ENCODE assay signal across 18 mouse cellular contexts in the genomic region with DNA sequence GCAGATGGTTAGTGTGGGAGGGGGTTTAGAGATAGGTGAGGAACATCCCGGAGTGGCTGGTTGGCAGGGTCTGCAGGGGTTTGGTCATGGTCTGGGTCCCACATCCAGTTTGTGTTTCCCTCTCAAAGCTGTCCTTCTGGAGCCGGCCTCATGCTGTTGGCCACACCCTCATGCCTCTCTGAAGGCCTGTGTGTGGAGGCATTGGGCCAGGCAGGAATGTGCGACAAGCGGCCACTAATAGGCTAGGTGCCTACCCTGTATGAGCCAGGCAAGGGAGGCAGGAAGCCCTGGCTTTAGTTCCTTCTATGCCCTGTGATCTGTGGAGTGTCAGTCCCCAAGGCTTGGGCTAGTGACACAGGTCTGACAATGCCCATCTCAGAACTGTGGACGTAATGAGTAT. TPM values are rescaled to one million over a fixed set of nuclear protein-coding genes. Genes with fewer than 3 reads are reported as not detected.
"Had no signal": no experiment of that assay in that cellular context is flagged by ENCODE, and none has a peak within 500 bp of the region (broad histone marks: within the 10 kb centered on the region; RNA-seq: fewer than 3 reads in every experiment).

No protein-coding gene starts in this region.

- H3K4me1 ChIP-seq: midbrain, embryonic 12.5 days; neural tube, embryonic 13.5 days; neural tube, embryonic 15.5 days; stomach, embryonic 15.5 days had no signal

- H3K27ac ChIP-seq: liver, embryonic 12.5 days; liver, embryonic 14.5 days; midbrain, embryonic 10.5 days; midbrain, embryonic 12.5 days; neural tube, embryonic 13.5 days; neural tube, embryonic 15.5 days; stomach, embryonic 15.5 days; stomach, postnatal 0 days had no signal

- H3K36me3 ChIP-seq: liver, embryonic 12.5 days; neural tube, embryonic 13.5 days; neural tube, embryonic 15.5 days; stomach, embryonic 15.5 days had no signal

- DNase-seq: lung, embryonic 14.5 days; midbrain, embryonic 14.5 days; right cerebral cortex, postnatal 14 days; thymus, adult 2 months; thymus, postnatal 25 days; thymus, postnatal 4 days had no signal

- H3K27me3 ChIP-seq: midbrain, embryonic 12.5 days; neural tube, embryonic 13.5 days; neural tube, embryonic 15.5 days; stomach, embryonic 15.5 days had no signal

- H3K9me3 ChIP-seq: liver, embryonic 12.5 days; midbrain, embryonic 10.5 days; midbrain, embryonic 12.5 days; neural tube, embryonic 13.5 days; neural tube, embryonic 15.5 days; stomach, embryonic 15.5 days had no signal

- H3K4me3 ChIP-seq: liver, embryonic 12.5 days; midbrain, embryonic 10.5 days; midbrain, embryonic 12.5 days; myocyte; neural tube, embryonic 13.5 days; neural tube, embryonic 15.5 days; stomach, embryonic 15.5 days had no signal

RNA-seq across cellular contexts. Expression of a gene that starts 14.5 kb away (rescaled TPM):
- polyA plus RNA-seq: myocyte had no signal

RNA-seq across cellular contexts. Expression of a gene that starts 45.0 kb away (rescaled TPM):
- total RNA-seq: liver, adult 2 months; megakaryocyte, adult 5-6 weeks; megakaryocyte-erythroid progenitor cell, adult 5-6 weeks had no signal
- polyA plus RNA-seq: liver, adult 2 months; myocyte; neural tube, embryonic 13.5 days had no signal
